ENCODE assay signal across 9 mouse cellular contexts in the genomic region with DNA sequence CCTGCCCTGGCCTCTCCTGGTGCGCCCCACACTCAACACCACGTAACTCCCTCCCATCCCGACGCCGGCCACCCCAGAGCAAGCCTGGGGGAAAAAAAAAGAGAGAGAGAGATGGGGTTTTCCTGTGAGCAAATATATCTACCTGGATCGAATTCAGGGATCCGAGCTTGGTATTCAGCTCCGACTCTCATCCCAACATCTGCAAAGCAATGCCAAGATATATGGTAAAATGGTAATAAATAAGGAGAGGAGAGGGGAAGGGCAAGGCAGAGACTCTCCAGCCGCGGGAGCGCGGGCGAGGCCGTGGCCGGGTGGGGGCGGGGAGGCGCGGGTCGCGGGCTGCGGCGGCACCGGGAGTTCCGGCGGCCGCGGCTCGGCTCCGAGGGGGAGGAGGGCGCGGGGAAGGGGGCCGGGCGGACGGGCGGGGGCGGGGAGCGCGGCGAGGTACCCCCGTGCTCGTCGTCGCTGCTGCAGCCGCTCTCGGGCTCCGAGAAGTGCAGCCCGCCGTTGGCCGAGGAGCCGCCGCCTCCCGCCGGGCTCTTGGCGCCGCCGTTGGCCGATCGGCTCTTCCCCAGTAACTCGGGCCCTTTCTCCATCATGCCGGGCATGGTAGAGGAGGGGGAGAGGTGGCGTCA. TPM values are rescaled to one million over a fixed set of nuclear protein-coding genes. Genes with fewer than 3 reads are reported as not detected.
A peak's percentile ranks its signal among the peaks of the same experiment; 100 is the strongest.
DNase-seq lines count a peak whose midpoint lies in the region; ATAC-seq and TF ChIP-seq lines count a peak whose summit lies in the region.
"Had no signal": no experiment of that assay in that cellular context is flagged by ENCODE, and none has a peak within 500 bp of the region (broad histone marks: within the 10 kb centered on the region; RNA-seq: fewer than 3 reads in every experiment).

No protein-coding gene starts in this region.

- WGBS in heart, embryonic 13.5 days: 0% methylated on average over 25 of the region's 61 CpGs
- WGBS in hindbrain, embryonic 13.5 days: 1% methylated on average over 51 of the region's 61 CpGs
- WGBS in lung, embryonic 16.5 days: under 1% methylated on average over 44 of the region's 61 CpGs
- 2% methylated on average over 30 of the region's 61 CpGs for WGBS in stomach, embryonic 16.5 days

- no peaks in the 10 kb centered on the region for H3K27me3 ChIP-seq in heart, embryonic 13.5 days (replicated peaks)
- H3K27me3 ChIP-seq in ES-Bruce4 (ENCODE audit: control insufficient read depth, insufficient read depth, low read length, poor library complexity, severe bottlenecking): no peaks in the 10 kb centered on the region
- no peaks in the 10 kb centered on the region for H3K27me3 ChIP-seq in hindbrain, embryonic 13.5 days
- no peaks in the 10 kb centered on the region for H3K27me3 ChIP-seq in lung, embryonic 16.5 days (ENCODE audit: control insufficient read depth, insufficient read depth, low read depth, low read length)
- no peaks in the 10 kb centered on the region for H3K27me3 ChIP-seq in stomach, embryonic 16.5 days (ENCODE audit: control insufficient read depth, insufficient read depth, low read length)

- DNase-seq in heart, postnatal 36 days: no peak
- peak; percentile 59 for DNase-seq in brain, embryonic 14.5 days (ENCODE audit: low read depth)
- DNase-seq in gastrocnemius, postnatal 4 days (ENCODE audit: low spot score in 2 of 2): no peak

- TF ChIP-seq EP300 in ES-Bruce4 (IDR thresholded peaks at IDR 0.05; ENCODE audit: insufficient read depth, low read depth, low read length): no peak

- no peak for TF ChIP-seq CTCF in ES-Bruce4 (IDR thresholded peaks at IDR 0.05; ENCODE audit: low read depth, low read length)
- TF ChIP-seq CTCF in brain, embryonic 14.5 days (IDR thresholded peaks at IDR 0.05; ENCODE audit: borderline replicate concordance, extremely low read depth, insufficient read depth, insufficient read length): no peak

- peak overlapping the region; percentile 97 for H3K9ac ChIP-seq in heart, embryonic 13.5 days
- peak overlapping the region; percentile 96 for H3K9ac ChIP-seq in ES-Bruce4 (ENCODE audit: low read depth, poor library complexity, severe bottlenecking)
- peak overlapping the region; percentile 95 for H3K9ac ChIP-seq in hindbrain, embryonic 13.5 days
- H3K9ac ChIP-seq in lung, embryonic 16.5 days (ENCODE audit: low read length): peak overlapping the region; percentile 94
- peak overlapping the region; percentile 95 for H3K9ac ChIP-seq in stomach, embryonic 16.5 days (ENCODE audit: low read length)

- peak overlapping the region; percentile 89 for H3K4me3 ChIP-seq in heart, embryonic 13.5 days
- peak overlapping the region; percentile 91 for H3K4me3 ChIP-seq in ES-Bruce4 (ENCODE audit: low read depth, low read length)
- peak overlapping the region; percentile 87 for H3K4me3 ChIP-seq in hindbrain, embryonic 13.5 days
- H3K4me3 ChIP-seq in lung, embryonic 16.5 days (ENCODE audit: low read length): peak overlapping the region; percentile 86
- peak overlapping the region; percentile 92 for H3K4me3 ChIP-seq in stomach, embryonic 16.5 days (replicated peaks; ENCODE audit: low read length)

- H3K27ac ChIP-seq in heart, embryonic 13.5 days (replicated peaks): peak overlapping the region; percentile 99
- H3K27ac ChIP-seq in ES-Bruce4 (ENCODE audit: insufficient read depth, low read length): no peak overlapping the region
- H3K27ac ChIP-seq in hindbrain, embryonic 13.5 days: peak overlapping the region; percentile 99
- H3K27ac ChIP-seq in lung, embryonic 16.5 days (ENCODE audit: low read length): peak overlapping the region; percentile 98
- peak overlapping the region; percentile 95 for H3K27ac ChIP-seq in stomach, embryonic 16.5 days (ENCODE audit: low read length)

- peaks cover 26% of the 10 kb centered on the region for H3K4me1 ChIP-seq in heart, embryonic 13.5 days
- H3K4me1 ChIP-seq in ES-Bruce4 (ENCODE audit: control insufficient read depth, insufficient read depth, low read length): no peaks in the 10 kb centered on the region
- peaks cover 31% of the 10 kb centered on the region for H3K4me1 ChIP-seq in hindbrain, embryonic 13.5 days (replicated peaks)
- peaks cover 7% of the 10 kb centered on the region for H3K4me1 ChIP-seq in lung, embryonic 16.5 days (replicated peaks; ENCODE audit: control insufficient read depth, insufficient read depth, low read length)
- H3K4me1 ChIP-seq in stomach, embryonic 16.5 days (ENCODE audit: control insufficient read depth, insufficient read depth, low read length): peaks cover 17% of the 10 kb centered on the region

- TF ChIP-seq POLR2A in ES-Bruce4 (IDR thresholded peaks at IDR 0.05; ENCODE audit: insufficient read depth, low read length): no peak
- TF ChIP-seq POLR2A in brain, embryonic 14.5 days (IDR thresholded peaks at IDR 0.05; ENCODE audit: borderline replicate concordance, extremely low read depth, insufficient read depth, insufficient read length, poor library complexity, severe bottlenecking): 0 out of 2 replicates have a peak, but pooled peaks have one; percentile 3

- H3K36me3 ChIP-seq in heart, embryonic 13.5 days: peaks cover 9% of the 10 kb centered on the region
- no peaks in the 10 kb centered on the region for H3K36me3 ChIP-seq in ES-Bruce4 (ENCODE audit: control insufficient read depth, insufficient read depth, low read length, poor library complexity, severe bottlenecking)
- no peaks in the 10 kb centered on the region for H3K36me3 ChIP-seq in hindbrain, embryonic 13.5 days
- peaks cover 4% of the 10 kb centered on the region; the same call in 1 of the 2 replicates for H3K36me3 ChIP-seq in lung, embryonic 16.5 days (ENCODE audit: control insufficient read depth, insufficient read depth, low read length)
- H3K36me3 ChIP-seq in stomach, embryonic 16.5 days (ENCODE audit: control insufficient read depth, insufficient read depth, low read length): no peaks in the 10 kb centered on the region

- H3K4me2 ChIP-seq in heart, embryonic 13.5 days: peak overlapping the region; percentile 93
- H3K4me2 ChIP-seq in hindbrain, embryonic 13.5 days: peak overlapping the region; percentile 89
- peak overlapping the region; percentile 93 for H3K4me2 ChIP-seq in lung, embryonic 16.5 days (ENCODE audit: low read depth, low read length)
- peak overlapping the region; percentile 85 for H3K4me2 ChIP-seq in stomach, embryonic 16.5 days (ENCODE audit: low read depth, low read length)

- intact Hi-C loops in heart, postnatal 36 days (cut with DNase I): loop anchor here (5.0 kb wide), 1 partner anchor 1210 kb away; a partner anchor contains a TSS

- no peaks in the 10 kb centered on the region for H3K9me3 ChIP-seq in heart, embryonic 13.5 days
- no peaks in the 10 kb centered on the region for H3K9me3 ChIP-seq in ES-Bruce4 (replicated peaks; ENCODE audit: control insufficient read depth, insufficient read depth, low read length, poor library complexity, severe bottlenecking)
- no peaks in the 10 kb centered on the region for H3K9me3 ChIP-seq in hindbrain, embryonic 13.5 days
- H3K9me3 ChIP-seq in lung, embryonic 16.5 days (ENCODE audit: control insufficient read depth, low read length): no peaks in the 10 kb centered on the region
- H3K9me3 ChIP-seq in stomach, embryonic 16.5 days (replicated peaks; ENCODE audit: control insufficient read depth, low read length): no peaks in the 10 kb centered on the region

- peak; percentile 2 for ATAC-seq in heart, embryonic 13.5 days (ENCODE audit: extremely low read depth, insufficient number of reproducible peaks, low FRiP score, low TSS enrichment)
- ATAC-seq in hindbrain, embryonic 13.5 days (ENCODE audit: low FRiP score): peak; percentile 34
- peak; percentile 39 for ATAC-seq in lung, embryonic 16.5 days (ENCODE audit: low read depth)
- peak; percentile 18; the same call in 1 of the 2 replicates for ATAC-seq in stomach, embryonic 16.5 days (ENCODE audit: insufficient read depth, low FRiP score)

RNA-seq across cellular contexts. Expression of a gene that starts 0.5 kb away (rescaled TPM):
- polyA plus RNA-seq in heart, embryonic 13.5 days (2015; fragmentation: Nextera tagmentation; extraction: Ambion mirVana): 27.7 and 30.4 TPM in 2 replicates
- total RNA-seq in heart, postnatal 36 days (2021): 10 to 100 TPM; 36.8 to 42.6 TPM
- polyA plus RNA-seq in ES-Bruce4 (2011; ENCODE audit: insufficient read depth, insufficient read length, low read depth, missing spikeins): 16.4 and 19.1 TPM in 2 replicates
- polyA plus RNA-seq in brain, embryonic 14.5 days (2012; rRNA removed): 47.0 and 48.5 TPM in 2 replicates
- polyA plus RNA-seq in hindbrain, embryonic 13.5 days (2015; fragmentation: Nextera tagmentation; extraction: Ambion mirVana): 29.5 and 32.9 TPM in 2 replicates
- 29.2 and 30.3 TPM in 2 replicates for polyA plus RNA-seq in lung, embryonic 16.5 days (2015; fragmentation: Nextera tagmentation; extraction: Ambion mirVana)
- 23.4 and 26.4 TPM in 2 replicates for polyA plus RNA-seq in stomach, embryonic 16.5 days (2015; fragmentation: Nextera tagmentation; extraction: Ambion mirVana)
- total RNA-seq in gastrocnemius, postnatal 4 days (2021): 10 to 100 TPM; 38.8 to 40.7 TPM

RNA-seq across cellular contexts. Expression of a gene that starts 45.0 kb away (rescaled TPM):
- 11.3 and 12.8 TPM in 2 replicates for polyA plus RNA-seq in heart, embryonic 13.5 days (2015; fragmentation: Nextera tagmentation; extraction: Ambion mirVana)
- total RNA-seq in heart, postnatal 36 days (2021): 1 to 10 TPM; 5.2 to 6.8 TPM
- 0.81 and 2.6 TPM in 2 replicates for polyA plus RNA-seq in ES-Bruce4 (2011; ENCODE audit: insufficient read depth, insufficient read length, low read depth, missing spikeins)
- polyA plus RNA-seq in brain, embryonic 14.5 days (2012; rRNA removed): 2.3 and 3.2 TPM in 2 replicates
- 2.3 and 2.6 TPM in 2 replicates for polyA plus RNA-seq in hindbrain, embryonic 13.5 days (2015; fragmentation: Nextera tagmentation; extraction: Ambion mirVana)
- 21.9 and 23.4 TPM in 2 replicates for polyA plus RNA-seq in lung, embryonic 16.5 days (2015; fragmentation: Nextera tagmentation; extraction: Ambion mirVana)
- 31.5 and 35.6 TPM in 2 replicates for polyA plus RNA-seq in stomach, embryonic 16.5 days (2015; fragmentation: Nextera tagmentation; extraction: Ambion mirVana)
- 10 to 100 TPM; 26.2 to 28.6 TPM for total RNA-seq in gastrocnemius, postnatal 4 days (2021)

RNA-seq across cellular contexts. Expression of a gene that starts 53.2 kb away (rescaled TPM):
- 0.38 and 0.55 TPM in 2 replicates for polyA plus RNA-seq in heart, embryonic 13.5 days (2015; fragmentation: Nextera tagmentation; extraction: Ambion mirVana)
- total RNA-seq in heart, postnatal 36 days (2021): under 1 TPM; 0.11 TPM
- 0.26 and 0.27 TPM in 2 replicates for polyA plus RNA-seq in ES-Bruce4 (2011; ENCODE audit: insufficient read depth, insufficient read length, low read depth, missing spikeins)
- polyA plus RNA-seq in brain, embryonic 14.5 days (2012; rRNA removed): 1.8 and 3.3 TPM in 2 replicates
- 1.8 and 2.2 TPM in 2 replicates for polyA plus RNA-seq in hindbrain, embryonic 13.5 days (2015; fragmentation: Nextera tagmentation; extraction: Ambion mirVana)
- 0.97 and 0.98 TPM in 2 replicates for polyA plus RNA-seq in lung, embryonic 16.5 days (2015; fragmentation: Nextera tagmentation; extraction: Ambion mirVana)
- 0.56 TPM in 2 replicates for polyA plus RNA-seq in stomach, embryonic 16.5 days (2015; fragmentation: Nextera tagmentation; extraction: Ambion mirVana)
- under 1 TPM; 0.10 to 0.12 TPM for total RNA-seq in gastrocnemius, postnatal 4 days (2021)
- total RNA-seq: common myeloid progenitor, adult 5-6 weeks had no signal
